Mouse (Mus musculus): ENCODE results near the gene Pdap1. TPM values are rescaled to one million over a fixed set of nuclear protein-coding genes. Genes with fewer than 3 reads are reported as not detected.

Pdap1 gene
- 10 to 100 TPM; 47.9 to 56.9 TPM for total RNA-seq (2021)
- long read RNA-seq, experiment 1, partial matches to known transcripts = 0 of 2 reads
- long read RNA-seq, experiment 1, other reads (novel, unspliced or antisense) = 0 of 2 reads
- long read RNA-seq, experiment 2, partial matches to known transcripts = 2 of 3 reads
- long read RNA-seq, experiment 2, other reads (novel, unspliced or antisense) = 1 of 3 reads

DNA sequence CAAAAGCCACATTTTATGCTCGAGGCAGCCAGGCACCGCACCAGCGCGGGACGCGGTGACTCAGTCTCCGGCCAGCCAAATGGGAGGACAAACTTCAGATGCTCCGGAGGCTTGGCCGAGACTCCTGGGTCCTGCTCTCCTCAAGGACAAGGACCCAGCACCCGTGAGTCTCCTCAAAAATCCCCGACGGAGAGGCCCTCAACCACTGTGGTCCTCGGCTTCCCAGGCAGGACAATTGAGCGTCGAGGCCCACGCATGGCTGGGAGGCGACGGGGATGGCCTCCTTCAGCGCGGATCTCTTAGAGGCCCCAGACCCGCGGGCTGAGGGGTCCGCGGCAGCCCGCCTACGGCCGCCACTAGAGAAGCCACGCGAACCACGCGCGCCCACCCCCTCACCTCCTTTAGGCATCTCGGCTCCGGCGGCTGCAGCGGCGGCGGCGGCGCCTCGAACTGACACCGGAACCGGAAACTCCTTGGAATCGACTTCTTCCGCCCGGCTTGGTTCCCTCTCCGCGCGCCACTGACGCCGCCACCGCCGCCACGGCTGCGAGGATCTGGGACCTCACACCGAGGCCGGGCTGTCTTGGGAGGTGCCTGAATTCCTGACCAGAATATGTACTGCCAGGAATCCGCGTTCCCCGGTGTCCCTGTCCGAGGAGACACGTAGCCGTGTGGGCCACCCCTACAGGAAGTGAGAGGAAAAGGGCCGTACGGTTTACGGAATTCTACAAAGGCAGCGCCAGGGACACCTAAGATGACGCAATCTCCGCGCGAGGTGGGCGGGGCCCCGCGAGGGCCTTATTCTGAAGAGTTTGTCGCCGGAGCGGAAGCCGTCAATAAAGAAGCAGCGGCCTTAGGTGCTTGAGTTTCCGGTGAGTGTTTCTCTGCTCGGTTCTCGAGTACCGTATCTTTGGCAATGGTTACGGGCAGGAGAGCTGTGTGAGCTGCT, at the start of gene Pdap1, which contains the start of gene Bud31:
Gene Pdap1 (minus strand): TSS at position 668 of the 949 bp plus-strand sequence.
Gene Bud31 (plus strand): TSS at position 792 of the 949 bp plus-strand sequence.
- peak; percentile 96 for DNase-seq
- no peak for TF ChIP-seq CTCF (IDR thresholded peaks at IDR 0.05)
- H3K4me3 ChIP-seq = peak within 1 kb of the TSS; percentile 83
- intact Hi-C loops (cut with DNase I) = loop anchor here (1.0 to 2.0 kb wide), 2 partner anchors 27 to 91 kb away; partner anchors contain the start of genes Cpsf4, Ptcd1 and Zfp655
- H3K27ac ChIP-seq = peak within 1 kb of the TSS; percentile 97

DNA sequence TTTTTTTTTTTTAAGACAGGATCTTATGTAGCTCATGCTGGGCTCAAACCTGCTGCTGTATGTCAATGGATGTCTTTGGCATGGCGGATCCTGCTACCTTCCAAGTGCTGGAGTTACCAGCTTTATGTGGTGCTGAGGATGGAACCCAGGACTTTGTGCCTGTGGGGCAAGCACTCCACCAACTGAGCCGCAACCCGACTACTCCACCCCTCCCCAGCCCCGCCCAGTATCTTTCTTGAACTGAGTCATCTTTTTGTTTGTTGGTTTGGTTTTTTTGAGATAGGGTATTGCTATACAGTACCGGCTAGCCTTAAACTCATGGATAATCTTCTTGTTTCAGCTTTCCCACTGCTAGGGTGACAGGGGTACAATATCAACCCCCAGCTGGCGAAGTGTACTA, 49.4 kb upstream of the Pdap1 start:
- intact Hi-C loops (cut with DNase I) = no loop called here
- Histone ChIP-seq H3K4me3 (peak overlapping the region; percentile 86), H3K27ac (peak overlapping the region; percentile 98; the same call in 1 of the 2 replicates)
- DNase-seq = no peak
- TF ChIP-seq CTCF (IDR thresholded peaks at IDR 0.05) = no peak

DNA sequence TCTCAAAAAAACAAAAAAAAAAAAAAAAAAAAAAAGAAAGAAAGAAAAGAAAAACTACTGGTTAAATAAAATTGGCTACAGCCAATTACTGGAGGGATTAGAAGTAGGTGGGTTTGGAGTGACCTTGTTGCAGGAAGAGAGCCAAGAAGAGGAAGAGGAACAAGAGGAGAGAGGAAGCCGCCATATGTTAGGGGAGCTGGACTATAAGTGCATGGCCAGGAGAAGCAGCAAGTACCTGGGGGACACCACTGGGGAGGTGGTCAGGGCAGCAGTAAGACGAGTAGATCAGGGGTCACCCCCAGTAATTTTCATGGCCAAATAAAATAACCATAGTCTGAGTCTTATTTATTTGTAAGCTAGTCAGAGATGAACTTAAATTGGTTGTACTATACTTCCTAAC, 45.2 kb upstream of the Pdap1 start:
- intact Hi-C loops (cut with DNase I) = no loop called here
- Histone ChIP-seq H3K27ac (no peak overlapping the region), H3K4me3 (no peak overlapping the region)
- DNase-seq = no peak
- TF ChIP-seq CTCF (IDR thresholded peaks at IDR 0.05) = no peak

DNA sequence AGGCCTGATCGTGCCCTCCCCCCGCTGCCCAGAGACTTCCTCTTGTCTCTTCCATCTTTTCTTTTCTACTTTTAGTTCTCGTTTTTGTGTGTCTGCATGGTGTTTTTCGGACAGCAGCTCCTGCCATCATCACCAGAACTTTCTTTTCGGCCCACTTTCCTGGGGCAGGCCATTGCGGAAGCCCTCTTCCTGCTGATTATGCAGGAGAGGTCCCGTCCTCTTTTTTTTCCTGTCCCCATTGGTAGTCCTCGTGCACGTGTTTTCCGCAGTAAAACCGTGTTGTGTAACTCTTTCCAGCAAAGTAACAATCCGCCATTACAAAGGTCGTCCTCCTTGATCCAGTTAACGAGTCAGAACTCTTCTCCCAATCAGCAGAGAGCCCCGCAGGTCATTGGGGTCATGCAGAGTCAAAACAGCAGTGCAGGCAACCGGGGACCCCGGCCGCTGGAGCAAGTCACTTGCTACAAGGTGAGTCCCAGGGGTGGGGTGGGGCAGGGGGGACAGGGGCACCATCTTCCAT, 38.5 kb upstream of the Pdap1 start:
- no peak for DNase-seq
- TF ChIP-seq CTCF (IDR thresholded peaks at IDR 0.05) = no peak

DNA sequence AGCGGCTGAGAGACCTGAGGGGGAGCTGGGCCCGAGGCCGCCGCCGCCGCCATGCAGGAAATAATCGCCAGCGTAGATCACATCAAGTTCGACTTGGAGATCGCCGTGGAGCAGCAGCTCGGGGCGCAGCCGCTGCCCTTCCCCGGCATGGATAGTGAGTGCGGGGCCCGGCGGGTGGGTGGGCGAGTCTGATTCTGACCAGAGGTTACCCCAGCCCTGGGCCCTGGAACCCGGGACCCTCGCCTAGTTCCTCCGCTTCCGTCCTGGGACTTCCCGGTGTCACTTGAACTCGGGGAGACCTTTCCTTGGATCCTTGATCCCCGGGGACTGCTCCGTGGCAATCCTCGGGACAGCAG, 27.2 kb upstream of the Pdap1 start:
- H3K27ac ChIP-seq = peak overlapping the region; percentile 93
- intact Hi-C loops (cut with DNase I) = loop anchor here (2.0 to 5.0 kb wide), 3 partner anchors 24 to 35 kb away; partner anchors contain the start of genes Bud31, Pdap1, Zkscan14 and Zkscan5
- peak overlapping the region; percentile 93 for H3K4me3 ChIP-seq
- no peak for TF ChIP-seq CTCF (IDR thresholded peaks at IDR 0.05)
- DNase-seq = no peak

More for the DNA sequence above, 38.5 kb upstream of the Pdap1 start:
- Histone ChIP-seq H3K4me3 (peak overlapping the region; percentile 40), H3K27ac (no peak overlapping the region)
- intact Hi-C loops (cut with DNase I) = no loop called here

DNA sequence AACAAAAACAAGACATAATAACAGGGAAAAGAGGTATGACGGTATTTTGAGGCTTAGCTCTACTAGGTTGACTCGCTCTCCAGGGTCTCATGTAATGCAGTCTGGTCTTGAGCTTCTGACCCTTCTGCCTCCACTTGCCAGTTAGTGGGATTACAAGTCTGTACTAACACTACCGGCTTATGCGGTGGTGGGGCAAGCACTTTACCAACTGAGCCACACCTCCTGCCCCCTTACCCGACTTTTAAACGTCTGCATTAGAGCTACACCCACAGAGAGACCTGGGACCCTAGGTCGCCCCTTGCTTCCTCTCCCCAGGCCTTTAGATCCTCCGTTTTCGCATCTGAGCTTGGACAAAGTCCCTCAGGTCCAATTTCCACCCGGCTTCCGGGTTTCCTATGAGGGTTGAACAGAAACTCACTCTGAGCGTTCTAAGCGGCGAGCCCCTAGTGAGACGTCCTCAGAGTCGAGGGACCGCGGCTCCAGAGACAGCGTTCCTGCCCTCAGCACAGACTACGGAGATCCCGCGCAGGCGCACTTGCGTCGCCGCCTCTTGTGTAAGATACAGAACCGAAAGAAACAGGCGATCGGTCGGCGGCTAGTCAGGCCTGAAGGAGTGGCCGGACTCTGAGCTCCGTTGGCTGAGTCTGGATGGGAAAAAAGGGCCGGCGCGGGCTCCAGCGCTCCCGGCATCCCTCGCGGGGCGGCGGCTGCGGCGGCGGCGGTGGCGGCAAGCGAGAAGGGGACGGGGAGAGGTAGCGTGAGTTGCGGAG, 26.7 kb upstream of the Pdap1 start, which contains the start of the genes Ptcd1 and Cpsf4:
Gene Ptcd1 (minus strand): TSS at position 573 of the 770 bp plus-strand sequence.
Gene Cpsf4 (plus strand): TSS at position 678 of the 770 bp plus-strand sequence.
- no peak for TF ChIP-seq CTCF (IDR thresholded peaks at IDR 0.05)
- peak within 1 kb of the TSS; percentile 93 for H3K27ac ChIP-seq
- H3K4me3 ChIP-seq = peak within 1 kb of the TSS; percentile 93
- peak; percentile 99 for DNase-seq
- intact Hi-C loops (cut with DNase I) = loop anchor here (2.0 to 5.0 kb wide), 3 partner anchors 24 to 36 kb away; partner anchors contain the start of genes Bud31, Pdap1, Zkscan14 and Zkscan5

DNA sequence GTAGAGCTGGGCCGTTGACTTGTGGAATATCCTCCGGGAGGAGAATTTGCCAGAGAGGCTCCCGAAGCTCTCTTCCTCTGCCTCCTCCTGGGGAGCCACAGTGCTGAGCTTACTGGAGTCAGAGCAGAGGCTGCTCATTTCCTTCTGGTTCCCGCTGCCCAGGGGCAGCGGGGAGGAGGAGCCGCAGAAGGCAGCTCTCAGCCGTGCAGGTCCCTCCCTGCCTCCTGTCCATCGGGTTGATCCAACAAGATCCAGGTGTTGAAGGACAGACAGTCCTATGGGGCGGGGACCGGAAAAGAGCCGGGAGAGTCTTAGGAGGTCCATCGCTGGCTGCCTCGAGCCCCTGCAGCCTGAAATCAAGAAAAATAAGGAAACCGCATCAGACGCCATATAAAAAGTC, 25.1 kb upstream of the Pdap1 start:
- TF ChIP-seq CTCF (IDR thresholded peaks at IDR 0.05) = no peak
- intact Hi-C loops (cut with DNase I) = loop anchor here (5.0 kb wide), 1 partner anchor 37 kb away; the partner anchor contains the start of genes Zkscan14 and Zkscan5
- Histone ChIP-seq H3K4me3 (peak overlapping the region; percentile 93), H3K27ac (peak overlapping the region; percentile 93)
- no peak for DNase-seq

DNA sequence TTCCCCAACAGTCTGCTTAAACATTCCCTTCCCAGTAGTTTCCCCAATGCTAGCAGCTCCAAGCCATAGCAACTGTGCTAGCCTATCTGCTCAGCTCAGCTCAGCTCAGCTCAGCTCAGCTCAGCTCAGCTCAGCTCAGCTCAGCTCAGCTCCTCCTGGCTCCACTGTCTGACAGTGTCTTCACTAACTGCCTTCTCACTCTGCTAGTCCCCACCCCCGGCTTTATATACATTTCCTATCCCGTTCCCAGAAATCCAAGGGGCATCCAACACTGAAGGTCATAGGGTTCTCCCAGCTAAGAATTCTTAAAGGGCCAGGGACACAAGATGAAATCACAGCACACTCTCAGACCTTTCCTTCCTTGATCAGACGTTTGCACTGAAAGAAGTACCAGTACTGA, 24.7 kb upstream of the Pdap1 start:
- intact Hi-C loops (cut with DNase I) = loop anchor here (5.0 kb wide), 1 partner anchor 38 kb away; the partner anchor contains the start of genes Zkscan14 and Zkscan5
- DNase-seq = no peak

DNA sequence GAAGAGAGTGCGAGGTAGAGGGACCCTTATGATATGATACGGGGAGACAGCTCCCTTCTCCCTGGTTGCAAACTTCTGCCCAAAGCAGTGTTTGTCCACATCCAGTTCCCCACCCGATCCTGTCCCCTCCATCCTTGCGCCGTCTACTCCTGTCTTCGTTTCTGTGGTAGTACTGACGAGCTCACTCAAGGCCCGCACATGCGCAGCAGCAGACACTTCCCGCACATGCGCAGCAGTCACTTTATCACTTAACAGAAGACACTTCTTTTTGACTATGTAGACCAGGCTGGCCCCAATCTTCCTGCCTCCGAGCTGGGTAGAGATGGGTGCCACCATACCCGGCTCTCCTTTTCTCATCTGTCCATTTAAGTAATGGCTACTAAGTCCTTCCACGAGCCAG, 21.3 kb upstream of the Pdap1 start:
- no peak for DNase-seq
- Histone ChIP-seq H3K4me3 (no peak overlapping the region), H3K27ac (no peak overlapping the region)
- no peak for TF ChIP-seq CTCF (IDR thresholded peaks at IDR 0.05)
- intact Hi-C loops (cut with DNase I) = no loop called here

More for the DNA sequence above, 24.7 kb upstream of the Pdap1 start:
- peak overlapping the region; percentile 93 for H3K27ac ChIP-seq
- H3K4me3 ChIP-seq = peak overlapping the region; percentile 93
- TF ChIP-seq CTCF (IDR thresholded peaks at IDR 0.05) = no peak

DNA sequence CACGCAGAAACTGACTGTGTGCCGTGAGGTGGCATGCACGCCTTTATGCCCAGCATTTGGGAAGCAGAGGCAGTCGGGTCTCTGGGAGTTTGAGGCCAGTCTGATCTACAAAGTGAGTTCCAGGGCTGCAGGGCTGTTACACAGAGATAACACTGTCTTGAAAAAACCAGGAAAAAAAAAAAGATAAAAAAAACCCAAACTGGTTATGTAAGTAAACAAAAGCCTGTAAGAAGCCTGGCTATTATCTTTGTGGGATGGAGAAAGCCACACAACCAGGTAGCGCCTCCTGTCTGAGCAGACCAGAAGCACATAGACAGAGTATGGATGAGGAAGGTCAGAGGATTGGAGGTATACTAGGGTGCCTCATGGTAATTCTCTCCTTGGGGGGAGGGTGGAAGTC, 12.7 kb upstream of the Pdap1 start:
- DNase-seq = no peak
- no peak for TF ChIP-seq CTCF (IDR thresholded peaks at IDR 0.05)
- intact Hi-C loops (cut with DNase I) = no loop called here
- H3K27ac ChIP-seq = no peak overlapping the region
- H3K4me3 ChIP-seq = no peak overlapping the region

DNA sequence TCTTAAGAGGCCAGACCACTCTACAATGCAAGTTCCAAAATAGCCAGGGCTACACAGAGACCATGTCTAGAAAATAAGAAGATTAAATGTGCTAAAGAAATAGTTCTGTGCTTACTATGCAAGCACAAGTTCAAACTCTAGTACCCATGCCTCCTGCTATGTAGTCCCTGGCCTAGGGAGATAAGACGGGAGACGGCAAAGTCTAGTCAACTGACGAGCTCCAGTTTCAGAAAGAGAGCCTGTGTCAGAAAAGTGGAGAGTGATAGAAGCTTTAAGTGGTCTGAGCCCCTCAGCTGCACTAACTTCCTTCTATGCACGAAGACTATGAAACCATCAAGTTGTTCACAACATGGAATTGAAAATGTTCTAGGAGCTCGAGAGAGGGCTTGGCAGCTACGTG, 9.3 kb upstream of the Pdap1 start:
- no peak overlapping the region for H3K4me3 ChIP-seq
- DNase-seq = no peak
- H3K27ac ChIP-seq = no peak overlapping the region
- no peak for TF ChIP-seq CTCF (IDR thresholded peaks at IDR 0.05)
- intact Hi-C loops (cut with DNase I) = no loop called here

DNA sequence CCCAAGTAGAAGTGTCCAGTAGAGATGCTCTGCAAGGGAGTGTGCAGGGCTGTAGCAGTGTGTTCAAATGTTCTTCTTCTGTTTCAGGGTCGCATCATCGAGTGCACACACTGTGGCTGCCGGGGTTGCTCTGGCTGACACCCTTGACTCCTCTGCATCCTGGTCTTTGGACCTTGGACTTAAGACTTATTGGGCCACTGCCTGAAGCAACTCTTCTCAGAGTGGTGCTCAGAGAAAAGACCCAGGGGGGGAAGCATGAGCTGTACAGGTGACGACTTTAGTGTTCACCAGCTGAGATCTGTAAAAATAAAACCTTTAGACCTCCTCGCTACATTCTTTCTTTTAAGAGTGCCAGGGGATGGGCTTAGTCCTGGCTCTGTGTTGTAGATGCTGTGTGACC, 7.7 kb upstream of the Pdap1 start:
- Histone ChIP-seq H3K27ac (no peak overlapping the region), H3K4me3 (no peak overlapping the region)
- intact Hi-C loops (cut with DNase I) = no loop called here
- no peak for DNase-seq
- TF ChIP-seq CTCF (IDR thresholded peaks at IDR 0.05) = no peak
